Mouse (Mus musculus): ENCODE results near the gene Itga11.
"Not testable (repeated sequence)": the region's sequence is repeated elsewhere in the genome, so short reads cannot be mapped to it uniquely, and the experiment has no call there.

Gene Itga11

GRCm38 (mm10) chr9:62677641-62678549 is at the start of gene Itga11:
TSS of gene Itga11 (plus strand) at chr9:62677826.
- DNase-seq: peak; percentile 22

- no peak for DNase-seq
Observed at GRCm38 (mm10) chr9:62630631-62631240, 46.9 kb upstream of the Itga11 start.

- DNase-seq: no peak
Observed at GRCm38 (mm10) chr9:62632392-62632791, 45.2 kb upstream of the Itga11 start.

GRCm38 (mm10) chr9:62638045-62638444 is 39.6 kb upstream of the Itga11 start:
- no peak for DNase-seq

GRCm38 (mm10) chr9:62639686-62640085 is 37.9 kb upstream of the Itga11 start:
- no peak for DNase-seq

GRCm38 (mm10) chr9:62640188-62640587 is 37.4 kb upstream of the Itga11 start:
- no peak for DNase-seq

- DNase-seq: no peak
Observed at GRCm38 (mm10) chr9:62645716-62646400, 31.8 kb upstream of the Itga11 start.

- no peak for DNase-seq
Observed at GRCm38 (mm10) chr9:62646721-62647183, 30.9 kb upstream of the Itga11 start.

- DNase-seq: no peak
Observed at GRCm38 (mm10) chr9:62649444-62649843, 28.2 kb upstream of the Itga11 start.

- no peak for DNase-seq
Observed at GRCm38 (mm10) chr9:62650764-62651163, 26.9 kb upstream of the Itga11 start.

GRCm38 (mm10) chr9:62654336-62654735 is 23.3 kb upstream of the Itga11 start:
- no peak for DNase-seq

- no peak for DNase-seq
Observed at GRCm38 (mm10) chr9:62658016-62658415, 19.6 kb upstream of the Itga11 start.

GRCm38 (mm10) chr9:62659026-62659425 is 18.6 kb upstream of the Itga11 start:
- DNase-seq: no peak

- DNase-seq: not testable (repeated sequence)
Observed at GRCm38 (mm10) chr9:62660971-62661370, 16.7 kb upstream of the Itga11 start.

- no peak for DNase-seq
Observed at GRCm38 (mm10) chr9:62663443-62663842, 14.2 kb upstream of the Itga11 start.

- DNase-seq: no peak
Observed at GRCm38 (mm10) chr9:62664115-62664725, 13.4 kb upstream of the Itga11 start.

GRCm38 (mm10) chr9:62665892-62666291 is 11.7 kb upstream of the Itga11 start:
- DNase-seq: no peak

- DNase-seq: no peak
Observed at GRCm38 (mm10) chr9:62668503-62668902, 9.1 kb upstream of the Itga11 start.

- DNase-seq: no peak
Observed at GRCm38 (mm10) chr9:62673241-62673640, 4.4 kb upstream of the Itga11 start.

- DNase-seq: no peak
Observed at GRCm38 (mm10) chr9:62675172-62675571, 2.5 kb upstream of the Itga11 start.

- no peak for DNase-seq
Observed at GRCm38 (mm10) chr9:62678550-62679155, 1.0 kb downstream of the Itga11 start.

GRCm38 (mm10) chr9:62679398-62679797 is 1.8 kb downstream of the Itga11 start:
- no peak for DNase-seq

- DNase-seq: no peak
Observed at GRCm38 (mm10) chr9:62684311-62684710, 6.7 kb downstream of the Itga11 start.

All from liver (tissue).